In the genomic region with DNA sequence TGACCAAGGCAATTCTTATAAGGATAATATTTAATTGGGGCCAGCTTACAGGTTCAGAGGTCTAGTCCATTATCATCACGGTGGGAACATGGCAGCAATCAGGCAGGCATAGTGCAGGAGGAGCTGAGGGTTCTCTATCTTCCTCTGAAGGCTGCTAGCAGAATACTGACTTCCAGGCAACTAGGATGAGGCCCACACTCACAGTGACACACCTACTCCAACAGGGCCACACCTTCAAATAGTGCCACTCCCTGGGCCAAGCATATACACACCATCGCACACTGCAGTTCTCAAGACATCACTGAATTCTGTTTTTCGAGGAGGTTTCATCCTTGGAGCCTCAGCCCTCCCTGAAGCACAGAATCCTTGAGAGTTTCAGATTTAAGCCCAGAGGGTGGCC, we compare ENCODE assay signal across 28 mouse cellular contexts. TPM values are rescaled to one million over a fixed set of nuclear protein-coding genes. Genes with fewer than 3 reads are reported as not detected.
A peak's percentile ranks its signal among the peaks of the same experiment; 100 is the strongest.
DNase-seq lines count a peak whose midpoint lies in the region; ATAC-seq lines count a peak whose summit lies in the region.
"Had no signal": no experiment of that assay in that cellular context is flagged by ENCODE, and none has a peak within 500 bp of the region (broad histone marks: within the 10 kb centered on the region; RNA-seq: fewer than 3 reads in every experiment).

No protein-coding gene starts in this region.

- peak overlapping the region; percentile 45 for H3K4me2 ChIP-seq in heart, embryonic 11.5 days
- H3K4me2 ChIP-seq in heart, embryonic 12.5 days: no peak overlapping the region
- H3K4me2 ChIP-seq in liver, embryonic 11.5 days: peak overlapping the region; percentile 47
- H3K4me2 ChIP-seq in liver, embryonic 13.5 days: peak overlapping the region; percentile 39
- peak overlapping the region; percentile 42 for H3K4me2 ChIP-seq in liver, embryonic 15.5 days
- H3K4me2 ChIP-seq in midbrain, embryonic 14.5 days (ENCODE audit: low read length): no peak overlapping the region
- no peak overlapping the region for H3K4me2 ChIP-seq in neural tube, embryonic 15.5 days
- H3K4me2 ChIP-seq: embryonic facial prominence, embryonic 13.5 days; embryonic facial prominence, embryonic 15.5 days; forebrain, embryonic 13.5 days; forebrain, embryonic 15.5 days had no signal

- H3K9me3 ChIP-seq in heart, embryonic 11.5 days (replicated peaks; ENCODE audit: control insufficient read depth, low read length): no peaks in the 10 kb centered on the region
- no peaks in the 10 kb centered on the region for H3K9me3 ChIP-seq in heart, embryonic 12.5 days (replicated peaks)
- H3K9me3 ChIP-seq in liver, embryonic 11.5 days (ENCODE audit: control insufficient read depth, low read length): no peaks in the 10 kb centered on the region
- H3K9me3 ChIP-seq in liver, embryonic 13.5 days (replicated peaks): no peaks in the 10 kb centered on the region
- no peaks in the 10 kb centered on the region for H3K9me3 ChIP-seq in liver, embryonic 15.5 days (replicated peaks)
- H3K9me3 ChIP-seq in midbrain, embryonic 14.5 days (ENCODE audit: control insufficient read depth, low read length): no peaks in the 10 kb centered on the region
- H3K9me3 ChIP-seq in neural tube, embryonic 15.5 days (replicated peaks): no peaks in the 10 kb centered on the region
- H3K9me3 ChIP-seq: embryonic facial prominence, embryonic 13.5 days; embryonic facial prominence, embryonic 15.5 days; forebrain, embryonic 13.5 days; forebrain, embryonic 15.5 days; G1E had no signal

- H3K27ac ChIP-seq in heart, embryonic 11.5 days (ENCODE audit: low read depth, low read length): 0 out of 2 replicates have a peak overlapping the region, but pooled peaks have one; percentile 18
- H3K27ac ChIP-seq in heart, embryonic 12.5 days (ENCODE audit: poor library complexity, severe bottlenecking): no peak overlapping the region
- H3K27ac ChIP-seq in liver, embryonic 11.5 days (ENCODE audit: low read depth, low read length): no peak overlapping the region
- H3K27ac ChIP-seq in liver, embryonic 13.5 days: peak overlapping the region; percentile 32; the same call in 1 of the 2 replicates
- H3K27ac ChIP-seq in liver, embryonic 15.5 days (replicated peaks): peak overlapping the region; percentile 41
- H3K27ac ChIP-seq in midbrain, embryonic 14.5 days (replicated peaks; ENCODE audit: low read depth, low read length): no peak overlapping the region
- no peak overlapping the region for H3K27ac ChIP-seq in neural tube, embryonic 15.5 days (replicated peaks)
- H3K27ac ChIP-seq: embryonic facial prominence, embryonic 13.5 days; embryonic facial prominence, embryonic 15.5 days; forebrain, embryonic 13.5 days; forebrain, embryonic 15.5 days had no signal

- peaks cover 23% of the 10 kb centered on the region for H3K4me1 ChIP-seq in heart, embryonic 11.5 days (ENCODE audit: control insufficient read depth, insufficient read depth, low read length)
- peaks cover 32% of the 10 kb centered on the region for H3K4me1 ChIP-seq in heart, embryonic 12.5 days (replicated peaks)
- H3K4me1 ChIP-seq in liver, embryonic 11.5 days (replicated peaks; ENCODE audit: control insufficient read depth, insufficient read depth, low read length): peaks cover 20% of the 10 kb centered on the region
- H3K4me1 ChIP-seq in liver, embryonic 13.5 days (replicated peaks): peaks cover 63% of the 10 kb centered on the region
- H3K4me1 ChIP-seq in liver, embryonic 15.5 days (replicated peaks): peaks cover 32% of the 10 kb centered on the region
- H3K4me1 ChIP-seq in midbrain, embryonic 14.5 days (ENCODE audit: control insufficient read depth, insufficient read depth, low read length): peaks cover 8% of the 10 kb centered on the region; the same call in 1 of the 2 replicates
- peaks cover 21% of the 10 kb centered on the region for H3K4me1 ChIP-seq in neural tube, embryonic 15.5 days
- H3K4me1 ChIP-seq: forebrain, embryonic 15.5 days had no signal

- ATAC-seq in heart, embryonic 11.5 days (replicated peaks; ENCODE audit: insufficient number of reproducible peaks, low FRiP score, low TSS enrichment): peak; percentile 62
- ATAC-seq in heart, embryonic 12.5 days (ENCODE audit: insufficient number of reproducible peaks, low FRiP score): no peak
- peak; percentile 73 for ATAC-seq in liver, embryonic 11.5 days (replicated peaks; ENCODE audit: low FRiP score)
- ATAC-seq in liver, embryonic 13.5 days (ENCODE audit: low read depth): peak; percentile 91
- ATAC-seq in liver, embryonic 15.5 days (ENCODE audit: insufficient read depth): peak; percentile 80
- no peak for ATAC-seq in midbrain, embryonic 14.5 days (ENCODE audit: low FRiP score, low TSS enrichment)
- ATAC-seq in neural tube, embryonic 15.5 days (ENCODE audit: low FRiP score): no peak
- ATAC-seq: activated CD4-positive, CD25-positive, alpha-beta regulatory T cell, adult 4 months; CD4-positive, CD25-positive, alpha-beta regulatory T cell, adult 4 months; forebrain, embryonic 13.5 days; forebrain, embryonic 15.5 days; Patski had no signal

- peak overlapping the region; percentile 4; the same call in 1 of the 2 replicates for H3K4me3 ChIP-seq in heart, embryonic 11.5 days (ENCODE audit: low read depth, low read length)
- no peak overlapping the region for H3K4me3 ChIP-seq in heart, embryonic 12.5 days
- H3K4me3 ChIP-seq in liver, embryonic 11.5 days (ENCODE audit: low read depth, low read length): no peak overlapping the region
- 0 out of 2 replicates have a peak overlapping the region, but pooled peaks have one; percentile 2 for H3K4me3 ChIP-seq in liver, embryonic 13.5 days (replicated peaks)
- no peak overlapping the region for H3K4me3 ChIP-seq in liver, embryonic 15.5 days (replicated peaks)
- H3K4me3 ChIP-seq in midbrain, embryonic 14.5 days (replicated peaks; ENCODE audit: low read depth, low read length): no peak overlapping the region
- no peak overlapping the region for H3K4me3 ChIP-seq in neural tube, embryonic 15.5 days (replicated peaks)
- H3K4me3 ChIP-seq: embryonic facial prominence, embryonic 13.5 days; embryonic facial prominence, embryonic 15.5 days; erythroblast, embryonic 14.5 days; forebrain, embryonic 13.5 days; forebrain, embryonic 15.5 days had no signal

- WGBS in heart, embryonic 11.5 days (ENCODE audit: insufficient replicate concordance): 73% methylated on average over 3 of the region's 3 CpGs
- WGBS in heart, embryonic 12.5 days: 69% methylated on average over 3 of the region's 3 CpGs
- WGBS in liver, embryonic 11.5 days: 56% methylated on average over 3 of the region's 3 CpGs
- WGBS in liver, embryonic 13.5 days (ENCODE audit: insufficient replicate concordance): 30% methylated on average over 3 of the region's 3 CpGs
- WGBS in liver, embryonic 15.5 days (ENCODE audit: insufficient replicate concordance): 29% methylated on average over 3 of the region's 3 CpGs
- 88% methylated on average over 3 of the region's 3 CpGs for WGBS in midbrain, embryonic 14.5 days
- WGBS in neural tube, embryonic 15.5 days: 85% methylated on average over 3 of the region's 3 CpGs

- 0 out of 2 replicates have a peak overlapping the region, but pooled peaks have one; percentile 12 for H3K9ac ChIP-seq in heart, embryonic 11.5 days (ENCODE audit: low read depth, low read length)
- no peak overlapping the region for H3K9ac ChIP-seq in heart, embryonic 12.5 days
- H3K9ac ChIP-seq in liver, embryonic 11.5 days (ENCODE audit: low read depth, low read length): no peak overlapping the region
- peak overlapping the region; percentile 32 for H3K9ac ChIP-seq in liver, embryonic 13.5 days
- H3K9ac ChIP-seq in liver, embryonic 15.5 days: no peak overlapping the region
- no peak overlapping the region for H3K9ac ChIP-seq in midbrain, embryonic 14.5 days (replicated peaks; ENCODE audit: low read length)
- H3K9ac ChIP-seq in neural tube, embryonic 15.5 days (replicated peaks): no peak overlapping the region
- H3K9ac ChIP-seq: embryonic facial prominence, embryonic 13.5 days; embryonic facial prominence, embryonic 15.5 days; forebrain, embryonic 13.5 days; forebrain, embryonic 15.5 days had no signal

- no peaks in the 10 kb centered on the region for H3K27me3 ChIP-seq in heart, embryonic 11.5 days (ENCODE audit: control insufficient read depth, insufficient read depth, low read length)
- H3K27me3 ChIP-seq in heart, embryonic 12.5 days (replicated peaks): no peaks in the 10 kb centered on the region
- H3K27me3 ChIP-seq in liver, embryonic 11.5 days (replicated peaks; ENCODE audit: control insufficient read depth, insufficient read depth, low read length): no peaks in the 10 kb centered on the region
- 0 out of 2 replicates have a peak, but pooled peaks cover 12% of the 10 kb centered on the region for H3K27me3 ChIP-seq in liver, embryonic 13.5 days
- peaks cover 12% of the 10 kb centered on the region; the same call in 1 of the 2 replicates for H3K27me3 ChIP-seq in liver, embryonic 15.5 days
- no peaks in the 10 kb centered on the region for H3K27me3 ChIP-seq in midbrain, embryonic 14.5 days (ENCODE audit: control insufficient read depth, insufficient read depth, low read length)
- no peaks in the 10 kb centered on the region for H3K27me3 ChIP-seq in neural tube, embryonic 15.5 days (replicated peaks)
- H3K27me3 ChIP-seq: embryonic facial prominence, embryonic 15.5 days; forebrain, embryonic 15.5 days had no signal

- H3K36me3 ChIP-seq in heart, embryonic 11.5 days (ENCODE audit: control insufficient read depth, insufficient read depth, low read length): no peaks in the 10 kb centered on the region
- no peaks in the 10 kb centered on the region for H3K36me3 ChIP-seq in heart, embryonic 12.5 days
- H3K36me3 ChIP-seq in liver, embryonic 11.5 days (ENCODE audit: control insufficient read depth, insufficient read depth, low read length): no peaks in the 10 kb centered on the region
- H3K36me3 ChIP-seq in liver, embryonic 13.5 days: no peaks in the 10 kb centered on the region
- H3K36me3 ChIP-seq in liver, embryonic 15.5 days (replicated peaks): no peaks in the 10 kb centered on the region
- H3K36me3 ChIP-seq in midbrain, embryonic 14.5 days (ENCODE audit: control insufficient read depth, insufficient read depth, low read length): 0 out of 2 replicates have a peak, but pooled peaks cover 7% of the 10 kb centered on the region
- H3K36me3 ChIP-seq in neural tube, embryonic 15.5 days: peaks cover 11% of the 10 kb centered on the region; the same call in 1 of the 2 replicates
- H3K36me3 ChIP-seq: embryonic facial prominence, embryonic 13.5 days; embryonic facial prominence, embryonic 15.5 days; forebrain, embryonic 15.5 days; G1E had no signal

- DNase-seq in liver, embryonic 11.5 days (ENCODE audit: low spot score): no peak
- DNase-seq in liver, embryonic 13.5 days: no peak
- no peak for DNase-seq in right cerebral cortex, postnatal 10 days (ENCODE audit: low spot score in 2 of 2)
- DNase-seq in midbrain, embryonic 14.5 days: no peak
- DNase-seq: adrenal gland, adult 8-10 months; adrenal gland, postnatal 14 days; adrenal gland, postnatal 36 days; B cell, adult 2 months; cerebellum, adult 11 months; cerebellum, adult 18-20 months; cerebellum, adult 8-10 months; cerebellum, adult 9-11 months; cerebellum, postnatal 14 days; cerebellum, postnatal 36 days; embryo, embryonic 11 days had no signal

RNA-seq across cellular contexts. Expression of a gene that starts 37.4 kb away (rescaled TPM):
- polyA plus RNA-seq in heart, embryonic 11.5 days (2014; fragmentation: Nextera tagmentation; extraction: Ambion mirVana): 37.0 and 40.6 TPM in 2 replicates
- 37.5 and 41.2 TPM in 2 replicates for polyA plus RNA-seq in heart, embryonic 12.5 days (2016; fragmentation: Nextera tagmentation; extraction: Ambion mirVana)
- polyA plus RNA-seq in liver, embryonic 11.5 days (2014; fragmentation: Nextera tagmentation; extraction: Ambion mirVana): 35.4 and 35.9 TPM in 2 replicates
- 16.5 and 18.3 TPM in 2 replicates for polyA plus RNA-seq in liver, embryonic 13.5 days (2015; fragmentation: Nextera tagmentation; extraction: Ambion mirVana)
- polyA plus RNA-seq in liver, embryonic 15.5 days (2015; fragmentation: Nextera tagmentation; extraction: Ambion mirVana): 15.2 and 15.9 TPM in 2 replicates
- polyA plus RNA-seq in midbrain, embryonic 14.5 days (2014; fragmentation: Nextera tagmentation; extraction: Ambion mirVana): 50.9 and 51.7 TPM in 2 replicates
- polyA plus RNA-seq in neural tube, embryonic 15.5 days (2015; fragmentation: Nextera tagmentation; extraction: Ambion mirVana): 45.7 and 46.1 TPM in 2 replicates

RNA-seq across cellular contexts. Expression of a gene that starts 45.6 kb away (rescaled TPM):
- 16.6 and 21.9 TPM in 2 replicates for polyA plus RNA-seq in heart, embryonic 11.5 days (2014; fragmentation: Nextera tagmentation; extraction: Ambion mirVana)
- polyA plus RNA-seq in heart, embryonic 12.5 days (2016; fragmentation: Nextera tagmentation; extraction: Ambion mirVana): 16.6 and 18.4 TPM in 2 replicates
- polyA plus RNA-seq in liver, embryonic 11.5 days (2014; fragmentation: Nextera tagmentation; extraction: Ambion mirVana): 28.9 and 31.0 TPM in 2 replicates
- 17.4 and 17.7 TPM in 2 replicates for polyA plus RNA-seq in liver, embryonic 13.5 days (2015; fragmentation: Nextera tagmentation; extraction: Ambion mirVana)
- 13.1 and 13.2 TPM in 2 replicates for polyA plus RNA-seq in liver, embryonic 15.5 days (2015; fragmentation: Nextera tagmentation; extraction: Ambion mirVana)
- 35.1 and 49.6 TPM in 2 replicates for polyA plus RNA-seq in midbrain, embryonic 14.5 days (2014; fragmentation: Nextera tagmentation; extraction: Ambion mirVana)
- 46.9 and 53.9 TPM in 2 replicates for polyA plus RNA-seq in neural tube, embryonic 15.5 days (2015; fragmentation: Nextera tagmentation; extraction: Ambion mirVana)

RNA-seq across cellular contexts. Expression of a gene that starts 45.7 kb away (rescaled TPM):
- polyA plus RNA-seq in heart, embryonic 11.5 days (2014; fragmentation: Nextera tagmentation; extraction: Ambion mirVana): 26.8 TPM in 2 replicates
- polyA plus RNA-seq in heart, embryonic 12.5 days (2016; fragmentation: Nextera tagmentation; extraction: Ambion mirVana): 24.4 and 25.1 TPM in 2 replicates
- polyA plus RNA-seq in liver, embryonic 11.5 days (2014; fragmentation: Nextera tagmentation; extraction: Ambion mirVana): 26.5 and 31.3 TPM in 2 replicates
- 14.3 and 16.0 TPM in 2 replicates for polyA plus RNA-seq in liver, embryonic 13.5 days (2015; fragmentation: Nextera tagmentation; extraction: Ambion mirVana)
- 11.2 and 13.2 TPM in 2 replicates for polyA plus RNA-seq in liver, embryonic 15.5 days (2015; fragmentation: Nextera tagmentation; extraction: Ambion mirVana)
- 69.4 and 75.7 TPM in 2 replicates for polyA plus RNA-seq in midbrain, embryonic 14.5 days (2014; fragmentation: Nextera tagmentation; extraction: Ambion mirVana)
- 67.5 and 77.9 TPM in 2 replicates for polyA plus RNA-seq in neural tube, embryonic 15.5 days (2015; fragmentation: Nextera tagmentation; extraction: Ambion mirVana)

RNA-seq across cellular contexts. Expression of a gene that starts 50.7 kb away (rescaled TPM):
- not detected in 2 replicates for polyA plus RNA-seq in heart, embryonic 11.5 days (2014; fragmentation: Nextera tagmentation; extraction: Ambion mirVana)
- 0.22 and 0.35 TPM in 2 replicates for polyA plus RNA-seq in heart, embryonic 12.5 days (2016; fragmentation: Nextera tagmentation; extraction: Ambion mirVana)
- polyA plus RNA-seq in liver, embryonic 11.5 days (2014; fragmentation: Nextera tagmentation; extraction: Ambion mirVana): 0.10 and 0.35 TPM in 2 replicates
- 0.21 TPM in 1 of 2 replicates, not detected in the other for polyA plus RNA-seq in liver, embryonic 13.5 days (2015; fragmentation: Nextera tagmentation; extraction: Ambion mirVana)
- 0.64 and 1.0 TPM in 2 replicates for polyA plus RNA-seq in liver, embryonic 15.5 days (2015; fragmentation: Nextera tagmentation; extraction: Ambion mirVana)
- polyA plus RNA-seq in midbrain, embryonic 14.5 days (2014; fragmentation: Nextera tagmentation; extraction: Ambion mirVana): 2.2 and 2.5 TPM in 2 replicates
- polyA plus RNA-seq in neural tube, embryonic 15.5 days (2015; fragmentation: Nextera tagmentation; extraction: Ambion mirVana): 1.6 and 2.6 TPM in 2 replicates
- polyA plus RNA-seq: erythroblast, embryonic 14.5 days had no signal

RNA-seq across cellular contexts. Expression of a gene that starts 55.0 kb away (rescaled TPM):
- 38.9 and 45.7 TPM in 2 replicates for polyA plus RNA-seq in heart, embryonic 11.5 days (2014; fragmentation: Nextera tagmentation; extraction: Ambion mirVana)
- polyA plus RNA-seq in heart, embryonic 12.5 days (2016; fragmentation: Nextera tagmentation; extraction: Ambion mirVana): 48.2 and 49.0 TPM in 2 replicates
- 31.2 and 37.0 TPM in 2 replicates for polyA plus RNA-seq in liver, embryonic 11.5 days (2014; fragmentation: Nextera tagmentation; extraction: Ambion mirVana)
- 17.5 and 18.2 TPM in 2 replicates for polyA plus RNA-seq in liver, embryonic 13.5 days (2015; fragmentation: Nextera tagmentation; extraction: Ambion mirVana)
- polyA plus RNA-seq in liver, embryonic 15.5 days (2015; fragmentation: Nextera tagmentation; extraction: Ambion mirVana): 15.8 and 18.7 TPM in 2 replicates
- 35.5 and 40.4 TPM in 2 replicates for polyA plus RNA-seq in midbrain, embryonic 14.5 days (2014; fragmentation: Nextera tagmentation; extraction: Ambion mirVana)
- polyA plus RNA-seq in neural tube, embryonic 15.5 days (2015; fragmentation: Nextera tagmentation; extraction: Ambion mirVana): 41.2 and 46.1 TPM in 2 replicates

Comparison
In these comparisons a context has a peak if more than half of its experiments do, and no peak if none do; other contexts are left out.
1. ATAC-seq: peak in heart, embryonic 11.5 days (single experiment), liver, embryonic 11.5 days (single experiment), liver, embryonic 13.5 days (single experiment) and liver, embryonic 15.5 days (single experiment); none in heart, embryonic 12.5 days (single experiment), midbrain, embryonic 14.5 days (single experiment) and neural tube, embryonic 15.5 days (single experiment).
2. H3K27ac ChIP-seq: peak in heart, embryonic 11.5 days (single experiment), liver, embryonic 13.5 days (single experiment) and liver, embryonic 15.5 days (single experiment); none in heart, embryonic 12.5 days (single experiment), liver, embryonic 11.5 days (single experiment), midbrain, embryonic 14.5 days (single experiment) and neural tube, embryonic 15.5 days (single experiment).
3. H3K4me2 ChIP-seq: peak in heart, embryonic 11.5 days (single experiment), liver, embryonic 11.5 days (single experiment), liver, embryonic 13.5 days (single experiment) and liver, embryonic 15.5 days (single experiment); none in heart, embryonic 12.5 days (single experiment), midbrain, embryonic 14.5 days (single experiment) and neural tube, embryonic 15.5 days (single experiment).
4. H3K4me3 ChIP-seq: peak in heart, embryonic 11.5 days (single experiment) and liver, embryonic 13.5 days (single experiment); none in heart, embryonic 12.5 days (single experiment), liver, embryonic 11.5 days (single experiment), liver, embryonic 15.5 days (single experiment), midbrain, embryonic 14.5 days (single experiment) and neural tube, embryonic 15.5 days (single experiment).
5. H3K9ac ChIP-seq: peak in heart, embryonic 11.5 days (single experiment) and liver, embryonic 13.5 days (single experiment); none in heart, embryonic 12.5 days (single experiment), liver, embryonic 11.5 days (single experiment), liver, embryonic 15.5 days (single experiment), midbrain, embryonic 14.5 days (single experiment) and neural tube, embryonic 15.5 days (single experiment).